Mouse (Mus musculus) neural tube, embryonic 11.5 days (tissue): ENCODE data around the gene Ccdc65. TPM values are rescaled to one million over a fixed set of nuclear protein-coding genes. Genes with fewer than 3 reads are reported as not detected.

ENCODE experiments used
- ATAC-seq: fragments of 200-750 bp; cut with Nextera tagmentation; 2 replicates; pipeline ENCODE4 v1.8.0; 2017; ENCODE audit warnings: moderate number of reproducible peaks, mild to moderate bottlenecking, moderate TSS enrichment, moderate library complexity; ENCODE audit not compliant: insufficient read depth, low FRiP score, low TSS enrichment
- DNase-seq: peaks from one replicate; pipeline ENCODE4 v3.0.0-alpha.2; 2015; ENCODE audit warnings: low spot score
- H3K27ac ChIP-seq: fragments of 300-500 bp; sonication (generic); 2 replicates; pipeline ENCODE4 v1.5.1; 2014; ENCODE audit warnings: low read depth, mild to moderate bottlenecking, low read length
- H3K27me3 ChIP-seq: fragments of 300-500 bp; sonication (generic); 2 replicates; pipeline ENCODE4 v1.6.1; 2014; ENCODE audit warnings: mild to moderate bottlenecking, low read length, mixed read lengths; ENCODE audit not compliant: control insufficient read depth, insufficient read depth
- H3K36me3 ChIP-seq: fragments of 300-500 bp; sonication (generic); 2 replicates; pipeline ENCODE4 v1.6.1; 2014; ENCODE audit warnings: mild to moderate bottlenecking, low read length, moderate library complexity, mixed read lengths; ENCODE audit not compliant: control insufficient read depth, insufficient read depth
- H3K4me1 ChIP-seq: fragments of 300-500 bp; sonication (generic); 2 replicates; pipeline ENCODE4 v1.6.1; 2014; ENCODE audit warnings: low read length, mixed read lengths; ENCODE audit not compliant: control insufficient read depth, insufficient read depth
- H3K4me2 ChIP-seq: fragments of 300-500 bp; sonication (generic); 2 replicates; pipeline ENCODE4 v1.6.1; 2014; ENCODE audit warnings: low read depth, mild to moderate bottlenecking, moderate library complexity
- H3K4me3 ChIP-seq: fragments of 300-500 bp; sonication (generic); 2 replicates; pipeline ENCODE4 v1.5.1; 2014; ENCODE audit warnings: low read depth, low read length
- H3K9ac ChIP-seq: fragments of 300-500 bp; sonication (generic); 2 replicates; pipeline ENCODE4 v1.6.1; 2014; ENCODE audit warnings: mild to moderate bottlenecking, low read length
- H3K9me3 ChIP-seq: fragments of 300-500 bp; sonication (generic); 2 replicates; pipeline ENCODE4 v1.6.1; 2016; ENCODE audit warnings: low read length; ENCODE audit not compliant: control insufficient read depth
- WGBS: fragments of 180-500 bp; shearing (Covaris S2); extraction: QIAGEN DNeasy Blood & Tissue Kit; methylation state at CpG from one replicate; pipeline ENCODE4 v1.1.7; 2014; 5-methylcytosine and 5-hydroxymethylcytosine counted together
- polyA plus RNA-seq: library from polyadenylated mRNA; unstranded; fragments of >200 nt; fragmentation: Nextera tagmentation; extraction: Ambion mirVana; gene quantifications from 2 replicates; pipeline ENCODE4 v1.2.1, GENCODE M21; 2014

Gene Ccdc65
- polyA plus RNA-seq, 1 experiment from 2014 or later: 0.70 TPM

DNA sequence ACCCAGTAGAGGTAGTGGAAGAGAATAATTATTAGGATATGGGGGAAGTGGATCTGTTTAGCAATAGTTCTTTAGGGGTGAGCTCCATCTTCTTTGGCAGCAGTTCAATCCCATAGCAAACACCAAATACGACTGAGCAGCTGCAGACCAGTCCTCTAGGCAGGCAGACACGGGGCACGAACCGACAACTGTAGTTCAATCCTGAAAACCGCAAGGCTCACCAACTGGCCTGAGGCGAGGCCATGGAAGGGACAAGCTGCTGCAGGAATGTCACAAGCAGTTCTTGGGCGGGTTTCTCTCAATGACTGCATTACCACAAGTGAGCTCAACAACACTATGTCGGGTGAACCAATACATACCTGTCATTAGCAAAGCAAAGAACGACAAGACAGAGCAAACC, 3.7 kb upstream of the Ccdc65 start:
- 67% methylated on average over 9 of the region's 9 CpGs for WGBS
- ATAC-seq (no peak), DNase-seq (no peak)
- Histone ChIP-seq H3K4me1 (no peaks in the 10 kb centered on the region), H3K9me3 (no peaks in the 10 kb centered on the region), H3K9ac (no peak overlapping the region), H3K27me3 (peaks cover 25% of the 10 kb centered on the region), H3K27ac (no peak overlapping the region), H3K36me3 (no peaks in the 10 kb centered on the region), H3K4me2 (no peak overlapping the region), H3K4me3 (no peak overlapping the region)

DNA sequence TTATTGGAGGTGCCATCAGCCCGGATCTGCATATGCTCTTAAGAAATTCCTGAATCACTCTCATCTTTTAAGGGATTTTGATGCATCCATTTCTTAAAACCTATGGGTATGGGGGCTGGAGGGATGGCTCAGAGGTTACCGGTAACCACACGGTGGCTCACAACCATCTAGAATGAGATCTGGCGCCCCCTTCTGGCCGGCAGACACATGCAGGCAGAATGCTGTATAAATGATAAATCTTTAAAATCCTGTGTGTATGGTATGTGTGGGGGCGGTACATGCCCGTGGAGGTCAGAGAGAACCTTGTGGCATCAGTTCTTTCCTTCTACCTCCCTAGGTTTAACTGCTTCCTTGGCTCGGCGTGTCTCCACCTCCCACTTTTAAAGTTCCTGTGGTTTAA, 2.4 kb downstream of the Ccdc65 start:
- H3K27me3 ChIP-seq: 0 out of 2 replicates have a peak, but pooled peaks cover 3% of the 10 kb centered on the region
- H3K27ac ChIP-seq: no peak overlapping the region
- no peaks in the 10 kb centered on the region for H3K4me1 ChIP-seq
- no peak overlapping the region for H3K4me3 ChIP-seq
- no peak overlapping the region for H3K9ac ChIP-seq
- no peak overlapping the region for H3K4me2 ChIP-seq
- DNase-seq (peak; percentile 69), ATAC-seq (no peak)
- WGBS: 16% methylated on average over 9 of the region's 9 CpGs
- no peaks in the 10 kb centered on the region for H3K36me3 ChIP-seq
- no peaks in the 10 kb centered on the region for H3K9me3 ChIP-seq

DNA sequence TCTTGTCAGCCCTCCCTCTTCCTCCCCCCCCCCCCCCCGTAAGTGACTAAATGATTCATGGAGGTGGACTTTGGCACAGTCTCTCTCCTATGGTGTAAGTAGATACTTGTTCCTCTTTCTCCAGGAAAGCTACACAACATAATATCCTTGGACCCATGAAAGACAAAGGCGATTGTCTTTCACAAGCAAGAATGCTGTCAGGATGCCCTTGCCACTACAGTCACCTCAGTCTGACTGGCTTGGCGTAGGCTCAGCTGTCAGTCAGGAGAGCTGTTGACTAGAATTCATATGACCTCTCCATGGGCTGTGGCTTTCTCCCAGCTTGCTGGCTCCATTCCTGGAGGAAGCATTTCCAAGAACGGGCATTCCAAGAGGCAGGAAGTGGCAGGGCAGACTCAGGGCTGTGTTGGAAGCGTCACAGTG, 6.2 kb downstream of the Ccdc65 start:
- ATAC-seq: no peak
- H3K4me1 ChIP-seq: no peaks in the 10 kb centered on the region
- no peak overlapping the region for H3K27ac ChIP-seq
- H3K9ac ChIP-seq: no peak overlapping the region
- DNase-seq: no peak
- no peaks in the 10 kb centered on the region for H3K9me3 ChIP-seq
- H3K4me3 ChIP-seq: no peak overlapping the region
- WGBS: 80% methylated on average over 5 of the region's 5 CpGs
- H3K27me3 ChIP-seq: 0 out of 2 replicates have a peak, but pooled peaks cover 3% of the 10 kb centered on the region
- no peak overlapping the region for H3K4me2 ChIP-seq
- no peaks in the 10 kb centered on the region for H3K36me3 ChIP-seq

DNA sequence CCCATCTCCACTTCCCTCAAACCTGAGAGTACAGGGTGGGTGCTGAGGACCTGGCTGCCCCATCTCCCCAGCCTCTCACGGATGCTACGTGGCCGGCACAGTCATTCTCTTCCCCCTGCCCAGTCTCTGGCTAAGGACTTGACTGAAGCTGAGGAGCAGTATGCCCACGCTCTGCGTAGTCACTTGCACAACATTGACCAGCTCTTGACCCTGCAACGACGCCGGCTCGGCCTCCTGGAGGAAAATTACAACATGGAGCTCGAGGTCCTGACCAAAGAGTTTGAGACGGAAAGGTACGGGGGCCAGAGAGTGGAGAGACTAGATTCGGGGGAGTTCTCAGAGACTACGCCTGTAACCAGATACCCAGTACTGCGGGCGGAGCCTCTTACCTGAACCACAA, 9.3 kb downstream of the Ccdc65 start:
- 68% methylated on average over 16 of the region's 16 CpGs for WGBS
- no peaks in the 10 kb centered on the region for H3K9me3 ChIP-seq
- H3K36me3 ChIP-seq: no peaks in the 10 kb centered on the region
- H3K9ac ChIP-seq: no peak overlapping the region
- ATAC-seq (no peak), DNase-seq (no peak)
- H3K27me3 ChIP-seq: 0 out of 2 replicates have a peak, but pooled peaks cover 3% of the 10 kb centered on the region
- H3K4me1 ChIP-seq: no peaks in the 10 kb centered on the region
- no peak overlapping the region for H3K4me3 ChIP-seq
- no peak overlapping the region for H3K27ac ChIP-seq
- H3K4me2 ChIP-seq: no peak overlapping the region

DNA sequence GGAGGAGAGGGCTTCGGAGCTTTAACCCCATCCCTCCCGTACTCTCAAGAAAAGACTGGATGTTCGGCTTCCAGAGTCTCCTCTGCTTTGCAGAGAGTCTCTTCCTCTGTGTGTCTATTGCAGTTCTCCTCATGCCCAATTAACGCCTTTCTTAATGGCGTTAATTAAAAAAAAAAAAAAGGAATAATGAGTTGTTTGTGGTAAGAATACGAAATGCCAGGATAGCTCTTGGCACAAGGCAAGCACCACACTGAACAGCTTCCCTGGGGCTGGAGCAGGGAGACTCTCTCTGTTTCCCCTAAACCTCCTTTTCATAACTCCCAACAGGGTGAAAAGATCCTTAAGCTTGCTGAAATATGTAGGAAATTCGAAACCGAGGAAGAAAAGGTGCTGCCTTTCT, 14.2 kb downstream of the Ccdc65 start:
- no peak for ATAC-seq
- H3K9ac ChIP-seq: no peak overlapping the region
- H3K4me1 ChIP-seq: peaks cover 4% of the 10 kb centered on the region; the same call in 1 of the 2 replicates
- no peak for DNase-seq
- WGBS: 81% methylated on average over 8 of the region's 8 CpGs
- H3K36me3 ChIP-seq: no peaks in the 10 kb centered on the region
- H3K9me3 ChIP-seq: no peaks in the 10 kb centered on the region
- H3K27ac ChIP-seq: no peak overlapping the region
- no peak overlapping the region for H3K4me3 ChIP-seq
- H3K4me2 ChIP-seq: no peak overlapping the region
- no peaks in the 10 kb centered on the region for H3K27me3 ChIP-seq

DNA sequence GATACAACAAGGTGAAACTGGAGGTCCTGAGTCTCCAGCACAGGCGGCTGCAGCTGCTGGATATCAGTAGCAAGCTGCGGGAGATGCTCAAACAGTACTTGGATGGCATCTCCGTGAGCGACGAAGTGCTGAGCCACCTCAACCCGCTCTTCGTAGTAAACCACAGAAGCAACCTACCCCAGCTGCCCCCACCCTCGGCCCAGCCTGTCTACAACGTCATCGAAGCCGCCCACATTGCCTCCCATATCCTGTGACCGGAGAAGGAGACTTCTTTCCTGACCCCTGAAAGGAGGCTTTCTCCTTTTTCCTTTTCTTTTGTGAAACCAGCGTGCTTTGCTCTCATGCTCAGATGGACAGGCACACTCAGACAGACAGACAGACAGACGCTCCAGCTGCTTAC, 14.8 kb downstream of the Ccdc65 start:
- WGBS: 69% methylated on average over 14 of the region's 14 CpGs
- H3K4me2 ChIP-seq: no peak overlapping the region
- no peaks in the 10 kb centered on the region for H3K9me3 ChIP-seq
- H3K9ac ChIP-seq: no peak overlapping the region
- H3K36me3 ChIP-seq: no peaks in the 10 kb centered on the region
- no peak overlapping the region for H3K27ac ChIP-seq
- no peaks in the 10 kb centered on the region for H3K27me3 ChIP-seq
- H3K4me3 ChIP-seq: no peak overlapping the region
- DNase-seq: no peak
- peaks cover 6% of the 10 kb centered on the region for H3K4me1 ChIP-seq
- no peak for ATAC-seq

DNA sequence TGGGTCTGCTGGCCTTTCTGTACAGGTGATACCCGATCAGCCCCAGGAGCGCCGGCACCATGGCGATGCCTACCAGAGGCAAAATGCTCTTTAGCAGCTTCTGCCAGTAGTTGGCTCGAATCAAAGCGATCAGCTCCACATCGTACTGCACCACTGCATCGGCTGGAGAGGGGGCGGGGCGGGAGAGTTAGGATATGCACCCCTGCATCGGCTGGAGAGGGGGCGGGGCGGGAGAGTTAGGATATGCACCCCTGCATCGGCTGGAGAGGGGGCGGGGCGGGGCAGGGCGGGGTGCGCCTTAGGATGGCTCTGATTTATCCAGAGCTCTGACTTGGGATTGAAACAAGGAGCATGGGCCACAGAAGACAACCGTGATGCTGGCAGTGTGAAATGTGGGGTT, 16.4 kb downstream of the Ccdc65 start:
- 37% methylated on average over 19 of the region's 19 CpGs for WGBS
- Histone ChIP-seq H3K27me3 (no peaks in the 10 kb centered on the region), H3K4me3 (no peak overlapping the region), H3K9ac (no peak overlapping the region), H3K27ac (no peak overlapping the region), H3K36me3 (no peaks in the 10 kb centered on the region), H3K4me2 (no peak overlapping the region), H3K9me3 (no peaks in the 10 kb centered on the region), H3K4me1 (peaks cover 11% of the 10 kb centered on the region)
- DNase-seq (no peak), ATAC-seq (no peak)

DNA sequence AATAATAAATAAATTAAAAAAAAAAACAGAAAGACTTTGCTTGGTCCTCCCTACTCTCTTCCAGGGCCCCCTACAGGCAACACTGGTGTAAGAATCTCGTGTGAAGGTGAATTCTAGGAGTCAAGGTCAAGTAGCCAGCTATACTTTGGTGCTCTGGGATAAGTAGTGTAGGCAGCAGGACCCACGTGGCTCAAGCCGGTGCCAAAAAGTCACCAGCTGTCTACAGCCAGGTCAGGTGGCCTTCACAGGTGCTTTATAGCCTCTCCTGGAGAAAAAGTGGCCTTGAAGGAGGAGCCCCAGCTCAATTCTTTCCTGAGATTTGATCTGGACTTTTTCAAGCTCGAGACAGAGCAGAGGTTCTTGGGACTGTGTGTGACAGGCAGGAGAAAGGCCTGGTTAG, 18.1 kb downstream of the Ccdc65 start:
- no peak overlapping the region for H3K27ac ChIP-seq
- H3K4me2 ChIP-seq: no peak overlapping the region
- H3K9ac ChIP-seq: no peak overlapping the region
- peaks cover 11% of the 10 kb centered on the region for H3K4me1 ChIP-seq
- H3K36me3 ChIP-seq: no peaks in the 10 kb centered on the region
- DNase-seq (no peak), ATAC-seq (no peak)
- no peaks in the 10 kb centered on the region for H3K9me3 ChIP-seq
- H3K27me3 ChIP-seq: no peaks in the 10 kb centered on the region
- 77% methylated on average over 4 of the region's 4 CpGs for WGBS
- H3K4me3 ChIP-seq: no peak overlapping the region

DNA sequence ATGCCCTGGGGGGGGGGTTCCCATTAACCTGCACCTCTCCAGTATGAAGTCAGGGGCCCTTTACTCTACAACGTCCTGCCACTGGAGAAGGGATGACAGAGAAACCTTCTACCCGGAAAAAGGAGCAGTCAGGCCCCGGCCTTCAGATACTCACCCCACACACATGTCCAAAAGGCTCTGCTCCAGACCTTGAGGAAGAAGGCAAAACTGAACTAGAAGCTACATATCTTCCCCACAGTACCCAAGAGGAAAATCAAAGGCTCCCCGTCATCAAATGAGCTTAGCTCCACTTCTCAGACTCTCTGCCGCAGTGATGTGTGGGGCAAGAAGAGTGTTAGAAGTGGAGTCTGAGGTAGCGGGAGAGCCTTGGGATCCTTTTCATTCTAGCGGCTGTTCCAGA, 18.7 kb downstream of the Ccdc65 start:
- ATAC-seq (no peak), DNase-seq (no peak)
- Histone ChIP-seq H3K9ac (peak overlapping the region; percentile 19), H3K4me2 (peak overlapping the region; percentile 83), H3K36me3 (no peaks in the 10 kb centered on the region), H3K27ac (no peak overlapping the region), H3K9me3 (no peaks in the 10 kb centered on the region), H3K4me3 (peak overlapping the region; percentile 34), H3K27me3 (no peaks in the 10 kb centered on the region), H3K4me1 (peaks cover 11% of the 10 kb centered on the region)
- WGBS: 45% methylated on average over 7 of the region's 7 CpGs
